ENCODE assay signal across 14 mouse cellular contexts in genomic region chr12:52834074-52834473, GRCm38 (mm10).
DNase-seq lines count a peak whose midpoint lies in the region; ATAC-seq and TF ChIP-seq lines count a peak whose summit lies in the region.
"Had no signal": no experiment of that assay in that cellular context is flagged by ENCODE, and none has a peak within 500 bp of the region (broad histone marks: within the 10 kb centered on the region; RNA-seq: fewer than 3 reads in every experiment).

No protein-coding gene starts in this region.

- no peaks in the 10 kb centered on the region for H3K27me3 ChIP-seq in heart, embryonic 10.5 days (ENCODE audit: insufficient read depth, poor library complexity, severe bottlenecking)
- no peaks in the 10 kb centered on the region for H3K27me3 ChIP-seq in hindbrain, embryonic 10.5 days (ENCODE audit: insufficient read depth, poor library complexity, severe bottlenecking)
- no peaks in the 10 kb centered on the region for H3K27me3 ChIP-seq in midbrain, embryonic 14.5 days (ENCODE audit: control insufficient read depth, insufficient read depth, low read length)
- H3K27me3 ChIP-seq: liver, embryonic 13.5 days; stomach, embryonic 15.5 days had no signal

- no peak for ATAC-seq in midbrain, embryonic 14.5 days (ENCODE audit: low FRiP score, low TSS enrichment)
- no peak for ATAC-seq in erythroblast, adult 5-6 weeks (replicated peaks; ENCODE audit: low FRiP score, poor library complexity, severe bottlenecking)
- ATAC-seq: CD4-positive, CD25-positive, alpha-beta regulatory T cell, adult 4 months had no signal

- no peak overlapping the region for H3K4me2 ChIP-seq in midbrain, embryonic 14.5 days (ENCODE audit: low read length)
- H3K4me2 ChIP-seq: liver, embryonic 13.5 days; stomach, embryonic 15.5 days had no signal

- no peaks in the 10 kb centered on the region for H3K9me3 ChIP-seq in heart, embryonic 10.5 days
- no peaks in the 10 kb centered on the region for H3K9me3 ChIP-seq in hindbrain, embryonic 10.5 days
- H3K9me3 ChIP-seq in midbrain, embryonic 14.5 days (ENCODE audit: control insufficient read depth, low read length), result no peaks in the 10 kb centered on the region
- H3K9me3 ChIP-seq: liver, embryonic 13.5 days; stomach, embryonic 15.5 days had no signal

- H3K27ac ChIP-seq in heart, embryonic 10.5 days, result peak overlapping the region; percentile 79; the same call in 1 of the 2 replicates
- H3K27ac ChIP-seq in hindbrain, embryonic 10.5 days, result peak overlapping the region; percentile 89
- H3K27ac ChIP-seq in midbrain, embryonic 14.5 days (replicated peaks; ENCODE audit: low read depth, low read length), result peak overlapping the region; percentile 58
- H3K27ac ChIP-seq: liver, embryonic 13.5 days had no signal

- H3K4me1 ChIP-seq in heart, embryonic 10.5 days, result peaks cover 40% of the 10 kb centered on the region
- peaks cover 53% of the 10 kb centered on the region for H3K4me1 ChIP-seq in hindbrain, embryonic 10.5 days (replicated peaks)
- peaks cover 36% of the 10 kb centered on the region for H3K4me1 ChIP-seq in midbrain, embryonic 14.5 days (ENCODE audit: control insufficient read depth, insufficient read depth, low read length)

- no peak for TF ChIP-seq CTCF in brain, embryonic 14.5 days (IDR thresholded peaks at IDR 0.05; ENCODE audit: borderline replicate concordance, extremely low read depth, insufficient read depth, insufficient read length)

- H3K4me3 ChIP-seq in heart, embryonic 10.5 days, result no peak overlapping the region
- no peak overlapping the region for H3K4me3 ChIP-seq in hindbrain, embryonic 10.5 days
- no peak overlapping the region for H3K4me3 ChIP-seq in midbrain, embryonic 14.5 days (replicated peaks; ENCODE audit: low read depth, low read length)
- H3K4me3 ChIP-seq: liver, embryonic 13.5 days; stomach, embryonic 15.5 days had no signal

- H3K36me3 ChIP-seq in heart, embryonic 10.5 days, result no peaks in the 10 kb centered on the region
- no peaks in the 10 kb centered on the region for H3K36me3 ChIP-seq in hindbrain, embryonic 10.5 days
- peaks cover 4% of the 10 kb centered on the region; the same call in 1 of the 2 replicates for H3K36me3 ChIP-seq in midbrain, embryonic 14.5 days (ENCODE audit: control insufficient read depth, insufficient read depth, low read length)
- H3K36me3 ChIP-seq: liver, embryonic 13.5 days; stomach, embryonic 15.5 days had no signal

- DNase-seq in heart, embryonic 10.5 days (ENCODE audit: low spot score), result no peak
- no peak for DNase-seq in heart, adult 9 months (ENCODE audit: low spot score in 2 of 2)
- peak; percentile 49 for DNase-seq in brain, embryonic 14.5 days (ENCODE audit: low read depth)
- DNase-seq in hindbrain, embryonic 10.5 days (ENCODE audit: low spot score), result no peak
- DNase-seq in midbrain, embryonic 14.5 days, result peak; percentile 27
- DNase-seq in spleen, postnatal 36 days (ENCODE audit: low spot score in 2 of 2), result no peak
- no peak for DNase-seq in thymus, postnatal 4 days
- DNase-seq: cerebellum, postnatal 14 days; gastrocnemius, postnatal 25 days; liver, embryonic 13.5 days; lung, postnatal 14 days had no signal

- no peak overlapping the region for H3K9ac ChIP-seq in midbrain, embryonic 14.5 days (replicated peaks; ENCODE audit: low read length)
- H3K9ac ChIP-seq: liver, embryonic 13.5 days; stomach, embryonic 15.5 days had no signal

- TF ChIP-seq POLR2A in brain, embryonic 14.5 days (IDR thresholded peaks at IDR 0.05; ENCODE audit: borderline replicate concordance, extremely low read depth, insufficient read depth, insufficient read length, poor library complexity, severe bottlenecking), result no peak

- WGBS in heart, embryonic 10.5 days, result 31% methylated on average over 10 of the region's 10 CpGs
- WGBS in hindbrain, embryonic 10.5 days, result 42% methylated on average over 10 of the region's 10 CpGs
- WGBS in midbrain, embryonic 14.5 days, result 11% methylated on average over 10 of the region's 10 CpGs

Comparison
In these comparisons a context has a peak if more than half of its experiments do, and no peak if none do; other contexts are left out.
1. DNase-seq: peak in brain, embryonic 14.5 days (single experiment) and midbrain, embryonic 14.5 days (single experiment); none in heart, embryonic 10.5 days (single experiment), heart, adult 9 months (0 of 2), hindbrain, embryonic 10.5 days (single experiment), spleen, postnatal 36 days (0 of 2) and thymus, postnatal 4 days (single experiment).
2. Peak in every context shown above with its lines, with median percentiles within 50 percentile points of each other: H3K27ac ChIP-seq.